Mouse (Mus musculus): ENCODE results near the gene Itm2b. TPM values are rescaled to one million over a fixed set of nuclear protein-coding genes. Genes with fewer than 3 reads are reported as not detected.

Gene Itm2b
- polyA plus RNA-seq, 1 experiment from 2014 or later = 1,514 TPM

DNA sequence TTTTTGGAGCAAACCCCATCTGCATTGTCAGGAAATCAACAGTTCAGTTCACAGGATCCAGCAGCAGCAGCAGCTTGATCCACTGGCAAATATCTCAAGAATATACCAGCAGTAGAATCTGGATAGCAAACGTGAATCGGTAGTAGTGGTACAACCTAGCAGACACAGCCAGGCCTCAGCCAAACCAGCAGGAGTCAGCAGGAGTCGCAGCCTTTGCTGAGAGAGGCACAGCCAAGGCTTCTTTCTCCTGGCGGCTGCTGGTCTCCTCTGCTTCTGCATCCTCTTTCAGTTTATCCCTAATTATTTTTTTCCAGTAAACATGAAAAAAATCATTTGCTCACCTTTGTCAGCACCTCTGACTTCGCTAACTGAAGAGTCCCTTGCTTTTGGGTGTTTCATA, 10.7 kb upstream of the Itm2b start:
- no peak for DNase-seq (ENCODE audit: low spot score)

- no peak for DNase-seq (ENCODE audit: low spot score)
These were observed 9.3 kb upstream of the Itm2b start for GRCm38 (mm10) chr14:73394263-73395006.

- peak; percentile 72 for DNase-seq (ENCODE audit: low spot score)
These were observed 6.4 kb upstream of the Itm2b start for GRCm38 (mm10) chr14:73391457-73391856.

- no peak for DNase-seq (ENCODE audit: low spot score)
These were observed 5.1 kb upstream of the Itm2b start for GRCm38 (mm10) chr14:73390196-73390595.

DNA sequence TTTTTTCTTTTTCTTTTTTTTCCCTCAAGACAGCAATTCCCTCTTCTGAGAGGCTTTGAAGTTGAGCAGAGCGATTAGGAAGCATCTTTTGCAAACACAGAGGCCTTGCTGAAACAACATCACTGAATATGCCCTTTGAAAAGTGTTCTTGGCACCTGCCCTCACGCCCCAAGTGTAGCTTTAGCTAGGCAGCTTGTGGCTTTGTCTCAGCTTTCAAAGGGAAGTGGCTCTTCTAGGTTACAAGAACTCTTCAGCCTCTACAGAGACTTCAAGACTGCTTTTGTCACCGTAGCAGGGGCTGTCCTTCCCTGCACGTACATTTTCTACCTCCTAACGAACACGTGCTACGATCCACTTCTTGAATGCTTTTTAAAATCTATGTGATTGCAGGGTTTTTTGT, 4.0 kb upstream of the Itm2b start:
- peak; percentile 88 for DNase-seq (ENCODE audit: low spot score)

GRCm38 (mm10) chr14:73388546-73388945, 3.5 kb upstream of the Itm2b start:
- peak; percentile 53 for DNase-seq (ENCODE audit: low spot score)

GRCm38 (mm10) chr14:73386493-73386892, 1.4 kb upstream of the Itm2b start:
- DNase-seq (ENCODE audit: low spot score) = no peak

- DNase-seq (ENCODE audit: low spot score) = no peak
These were observed 758 bp upstream of the Itm2b start for GRCm38 (mm10) chr14:73385720-73386374.

- peak; percentile 68 for DNase-seq (ENCODE audit: low spot score)
These were observed 560 bp downstream of the Itm2b start for GRCm38 (mm10) chr14:73384546-73384912.

DNA sequence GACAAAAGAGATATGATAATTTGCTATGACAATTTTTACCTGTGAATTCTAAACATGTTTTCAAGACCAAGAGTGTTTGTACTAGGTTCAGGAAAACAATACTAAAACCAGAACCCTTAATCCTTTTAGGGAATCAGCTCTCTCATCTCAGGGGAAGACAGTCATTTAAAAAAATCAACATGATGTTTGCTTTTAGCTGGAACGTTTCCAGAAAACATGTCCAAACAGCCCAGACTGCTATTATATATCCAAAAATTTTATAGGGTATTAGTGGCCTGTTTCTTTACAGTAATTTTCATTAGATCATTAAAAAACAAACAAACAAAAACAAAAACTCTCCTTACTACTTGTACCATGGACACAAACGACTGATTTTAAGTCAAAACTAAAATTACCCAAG, 1.3 kb downstream of the Itm2b start:
- DNase-seq (ENCODE audit: low spot score) = no peak

DNA sequence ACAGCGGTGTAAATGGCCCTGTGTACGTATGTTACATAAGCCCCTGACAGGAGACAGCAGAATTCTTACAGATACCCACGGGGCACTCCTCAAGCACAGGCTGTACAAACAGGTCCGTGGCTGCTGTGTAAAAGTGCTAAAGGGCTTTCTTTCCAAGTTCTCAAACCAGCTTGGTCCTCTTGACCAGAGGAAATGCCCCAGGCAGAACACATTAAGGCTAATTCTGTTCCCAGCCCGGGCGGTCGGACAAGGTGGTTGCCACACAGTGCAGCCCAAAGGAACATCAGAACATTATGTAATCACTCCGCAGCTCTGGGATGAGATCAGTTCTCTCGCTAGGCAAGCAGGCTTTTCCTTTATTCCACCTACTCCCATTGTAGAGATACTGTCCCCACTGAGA, 2.4 kb downstream of the Itm2b start:
- no peak for DNase-seq (ENCODE audit: low spot score)

GRCm38 (mm10) chr14:73381559-73381958, 3.5 kb downstream of the Itm2b start:
- DNase-seq (ENCODE audit: low spot score) = no peak

DNA sequence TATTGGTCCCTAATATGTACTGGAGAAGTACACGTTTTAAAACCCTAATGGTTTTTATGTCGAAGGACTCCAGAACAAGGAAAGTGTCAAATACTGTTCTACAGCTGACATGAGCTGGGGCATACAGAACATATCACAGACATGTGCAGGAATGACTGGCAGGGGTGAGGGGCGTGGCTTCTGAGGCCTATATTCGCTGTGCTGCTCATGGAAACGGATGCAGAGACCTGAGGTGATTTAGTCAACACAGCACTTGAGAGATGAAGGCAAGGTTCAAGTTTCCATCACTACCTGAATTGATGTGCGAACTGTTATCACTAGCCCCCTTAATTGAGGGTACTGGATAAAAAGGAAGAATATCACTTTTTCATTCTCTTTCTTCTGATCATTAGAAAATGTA, 7.3 kb downstream of the Itm2b start:
- DNase-seq (ENCODE audit: low spot score) = no peak

DNA sequence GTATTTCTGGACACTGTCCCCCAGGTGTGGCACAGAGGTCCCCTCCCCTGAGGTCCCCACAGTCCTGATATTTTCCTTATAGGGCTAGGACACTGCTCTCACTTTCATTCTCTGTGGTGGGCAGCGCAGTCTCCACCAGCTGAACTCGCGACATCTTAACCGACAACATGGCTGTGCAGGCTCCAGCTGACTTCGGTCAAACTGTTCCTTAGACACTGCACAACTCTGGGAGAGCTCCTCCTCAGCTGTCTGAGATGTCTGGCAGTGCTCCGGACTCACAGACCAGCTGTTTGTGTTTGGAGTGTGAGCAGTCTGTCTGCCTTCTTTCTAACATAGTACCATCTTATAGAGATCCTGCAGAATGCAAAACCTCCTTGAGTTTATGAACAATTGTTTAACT, 8.2 kb downstream of the Itm2b start:
- no peak for DNase-seq (ENCODE audit: low spot score)

DNA sequence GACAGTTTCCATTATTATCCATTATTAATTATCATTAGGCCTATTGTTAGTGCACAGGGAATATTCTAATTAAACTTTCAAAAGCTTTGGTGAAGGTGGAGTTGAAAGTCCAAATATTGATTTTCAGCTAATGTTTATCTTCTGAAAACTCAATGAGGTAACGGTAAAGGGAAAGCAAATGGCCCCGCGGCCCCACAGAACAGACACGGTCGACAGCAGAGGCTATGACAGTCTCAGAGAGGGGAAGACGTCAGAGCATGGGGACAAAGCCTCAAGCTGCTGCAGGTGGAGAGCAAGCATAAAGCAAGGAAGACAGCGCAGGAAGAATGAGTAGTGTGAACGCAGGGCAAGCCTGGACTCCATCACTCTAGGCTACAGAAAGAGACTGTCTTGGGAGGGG, 9.2 kb downstream of the Itm2b start:
- DNase-seq (ENCODE audit: low spot score) = no peak

- no peak for DNase-seq (ENCODE audit: low spot score)
These were observed 9.6 kb downstream of the Itm2b start for GRCm38 (mm10) chr14:73375445-73375844.

DNA sequence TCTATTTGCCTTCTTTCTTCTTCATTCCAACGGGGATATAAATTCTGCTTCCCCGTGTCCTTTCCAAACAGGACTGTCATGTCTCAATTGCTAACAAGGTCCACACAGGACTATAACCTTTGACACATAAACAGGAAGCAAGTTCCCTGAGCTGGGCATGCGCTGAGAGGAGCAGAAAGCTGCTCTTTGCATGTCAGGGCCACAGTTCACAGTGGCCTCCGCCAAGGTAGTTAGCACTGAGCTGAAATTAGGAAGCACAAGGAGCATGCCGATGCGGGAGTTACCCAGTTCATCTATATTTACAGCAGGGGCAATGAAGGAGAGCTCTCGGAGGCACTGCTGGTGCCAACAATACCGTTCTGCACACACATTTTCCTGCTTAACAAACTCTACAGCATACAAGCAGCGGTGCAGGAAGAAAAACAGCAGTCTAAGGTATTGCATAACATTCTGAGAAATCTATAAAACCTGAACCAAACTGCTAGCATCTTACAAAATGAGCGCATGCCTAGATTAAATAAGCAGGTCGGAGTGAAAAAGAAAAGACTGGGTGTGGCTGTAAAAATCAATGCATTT, 10.7 kb downstream of the Itm2b start:
- no peak for DNase-seq (ENCODE audit: low spot score)

DNA sequence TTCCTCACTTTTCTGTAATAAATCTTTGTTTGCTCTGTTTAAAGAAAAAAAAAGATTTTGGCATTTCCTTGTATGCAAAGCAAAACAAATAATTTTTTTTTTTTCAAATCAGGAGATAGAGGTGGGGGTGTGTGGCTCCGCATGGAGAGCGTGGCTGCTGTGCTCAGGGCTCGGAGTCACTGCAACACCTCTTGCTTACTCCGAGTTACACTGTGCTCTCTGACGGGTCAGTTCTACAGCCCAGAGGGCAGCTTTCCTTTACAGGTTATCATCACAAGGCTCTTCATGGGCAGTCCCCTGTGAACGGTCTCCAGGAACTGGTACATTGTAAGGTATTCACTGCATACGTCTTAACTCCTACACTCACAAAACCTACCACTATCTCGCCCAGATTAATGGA, 11.5 kb downstream of the Itm2b start:
- DNase-seq (ENCODE audit: low spot score) = no peak

- no peak for DNase-seq (ENCODE audit: low spot score)
These were observed 12.1 kb downstream of the Itm2b start for GRCm38 (mm10) chr14:73372990-73373389.

DNA sequence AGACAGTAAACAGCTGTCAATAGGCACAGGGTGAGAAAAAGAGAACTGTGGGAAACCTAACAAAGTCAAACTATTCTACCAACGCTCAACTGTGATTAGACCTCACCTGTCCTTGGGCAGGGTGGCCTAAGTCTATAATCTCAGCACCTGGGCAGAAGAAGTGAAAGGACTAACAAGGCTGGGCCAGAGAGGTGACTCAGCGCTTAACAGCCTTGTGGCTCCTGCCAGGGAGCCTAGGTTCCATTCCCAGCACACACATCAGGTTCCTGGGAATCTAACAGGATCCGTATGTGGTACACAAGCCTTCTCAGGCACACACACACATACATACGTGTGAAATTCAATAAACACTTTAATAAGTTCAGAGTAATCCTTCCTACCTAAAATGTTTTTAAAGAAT, 13.5 kb downstream of the Itm2b start:
- no peak for DNase-seq (ENCODE audit: low spot score)

DNA sequence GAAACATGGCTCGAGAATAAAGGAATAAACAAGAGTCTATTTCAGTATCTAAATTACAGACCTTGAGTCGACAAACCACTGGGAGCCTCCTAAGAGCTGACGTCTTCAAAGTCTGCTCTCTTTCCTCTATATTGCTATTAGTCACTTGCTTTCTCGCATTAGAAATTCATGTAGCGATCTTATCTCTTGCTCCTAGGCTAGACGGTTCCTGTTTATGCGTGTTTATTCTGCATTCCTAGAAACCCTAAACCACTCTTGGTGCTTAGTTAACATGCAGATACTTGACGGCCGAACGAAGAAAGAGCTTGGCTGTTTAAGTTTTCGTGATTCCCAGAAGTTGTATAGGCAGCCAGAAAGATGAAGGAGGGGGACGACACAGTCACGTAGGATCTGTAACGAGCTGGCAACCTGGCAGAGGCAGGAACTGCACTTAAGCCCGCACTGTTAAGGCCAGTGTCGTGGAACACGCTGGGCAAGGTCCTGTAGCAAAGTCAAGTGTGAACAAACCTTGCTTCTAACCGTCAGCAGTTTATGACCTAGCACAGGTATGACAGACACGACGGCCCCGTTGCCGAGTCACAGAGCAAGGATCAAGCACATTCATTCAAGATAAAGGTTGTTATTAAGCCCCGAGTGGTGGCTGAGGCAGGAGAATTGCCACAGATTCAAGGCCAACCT, 14.3 kb downstream of the Itm2b start:
- DNase-seq (ENCODE audit: low spot score) = no peak

GRCm38 (mm10) chr14:73370078-73370670, 14.9 kb downstream of the Itm2b start:
- no peak for DNase-seq (ENCODE audit: low spot score)

All from thymus, postnatal 0 days (tissue).